Mouse (Mus musculus): ENCODE measurements around the gene Aplp1. TPM values are rescaled to one million over a fixed set of nuclear protein-coding genes. Genes with fewer than 3 reads are reported as not detected.

Aplp1 gene
- polyA plus RNA-seq, 1 experiment = 0.29 TPM

DNA sequence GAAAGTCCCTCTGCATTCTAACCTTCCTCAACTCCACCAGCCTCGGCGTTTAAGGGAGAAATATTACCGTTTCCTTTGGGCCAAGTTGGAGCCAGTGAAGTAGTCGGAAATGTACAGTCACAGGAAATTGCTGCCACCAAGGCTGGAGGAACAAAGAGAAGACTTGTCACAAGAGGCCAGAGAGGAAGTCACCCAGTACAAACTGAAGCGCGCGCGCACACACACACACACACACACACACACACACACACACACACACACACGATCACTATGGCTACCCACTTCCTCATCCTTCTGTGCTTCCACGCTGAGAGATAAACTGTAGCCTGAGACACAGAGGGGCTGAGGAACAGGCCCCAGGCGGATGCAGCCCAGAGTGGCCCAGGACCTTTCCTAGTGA lies 51.0 kb downstream of the Aplp1 start:
- H3K4me3 ChIP-seq (ENCODE audit: insufficient read depth, poor library complexity, severe bottlenecking) = no peak overlapping the region
- peaks cover 11% of the 10 kb centered on the region for H3K27me3 ChIP-seq (ENCODE audit: control insufficient read depth, insufficient read depth, insufficient read length)
- no peak overlapping the region for H3ac ChIP-seq (ENCODE audit: control insufficient read depth, insufficient read length, low read depth)
- no peaks in the 10 kb centered on the region for H3K79me2 ChIP-seq (ENCODE audit: control insufficient read depth, insufficient read depth)
- H3K79me3 ChIP-seq (ENCODE audit: low read depth) = no peaks in the 10 kb centered on the region
- no peak for TF ChIP-seq CTCF (IDR thresholded peaks at IDR 0.05; ENCODE audit: control insufficient read depth, insufficient read depth, insufficient read length)
- TF ChIP-seq CEBPB (IDR thresholded peaks at IDR 0.05; ENCODE audit: low read depth) = no peak
- TF ChIP-seq MYOG (IDR thresholded peaks at IDR 0.05; ENCODE audit: control insufficient read depth, extremely low read depth, insufficient read length) = no peak
- no peak for TF ChIP-seq FOSL1 (IDR thresholded peaks at IDR 0.05; ENCODE audit: insufficient read depth, low read length, poor library complexity, severe bottlenecking)
- TF ChIP-seq MAX (IDR thresholded peaks at IDR 0.05) = no peak
- no peak for TF ChIP-seq USF1 (IDR thresholded peaks at IDR 0.05; ENCODE audit: low read depth)
- no peak for TF ChIP-seq MYOD1 (IDR thresholded peaks at IDR 0.05; ENCODE audit: control insufficient read depth, insufficient read length, low read depth)
- H3K36me3 ChIP-seq (ENCODE audit: control insufficient read depth, insufficient read depth) = no peaks in the 10 kb centered on the region

DNA sequence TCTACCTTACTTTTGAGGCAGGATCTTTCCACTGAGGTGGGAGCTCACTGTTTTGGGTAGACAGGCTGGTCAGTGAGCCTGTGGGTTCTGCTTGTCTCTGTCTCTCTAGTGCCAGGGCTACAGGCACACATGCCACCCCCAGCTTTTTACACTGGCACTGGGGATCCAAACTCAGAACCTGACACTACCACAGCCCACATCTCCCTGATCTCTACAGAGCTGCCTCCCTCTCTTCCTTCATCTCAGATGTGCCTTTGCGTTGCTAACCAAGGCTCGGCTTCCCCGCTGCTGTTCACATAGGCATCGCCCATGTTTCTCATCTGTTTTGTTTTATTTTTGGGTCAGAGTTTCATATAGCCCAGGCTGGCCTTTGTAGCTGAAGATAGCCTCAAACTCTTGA lies 51.7 kb downstream of the Aplp1 start:
- TF ChIP-seq MAX (IDR thresholded peaks at IDR 0.05) (no peak), CEBPB (IDR thresholded peaks at IDR 0.05; ENCODE audit: low read depth) (no peak), MYOD1 (IDR thresholded peaks at IDR 0.05; ENCODE audit: control insufficient read depth, insufficient read length, low read depth) (no peak), MYOG (IDR thresholded peaks at IDR 0.05; ENCODE audit: control insufficient read depth, extremely low read depth, insufficient read length) (no peak), CTCF (IDR thresholded peaks at IDR 0.05; ENCODE audit: control insufficient read depth, insufficient read depth, insufficient read length) (no peak), USF1 (IDR thresholded peaks at IDR 0.05; ENCODE audit: low read depth) (no peak), FOSL1 (IDR thresholded peaks at IDR 0.05; ENCODE audit: insufficient read depth, low read length, poor library complexity, severe bottlenecking) (no peak)
- H3K27me3 ChIP-seq (ENCODE audit: control insufficient read depth, insufficient read depth, insufficient read length) = peaks cover 11% of the 10 kb centered on the region
- H3K79me3 ChIP-seq (ENCODE audit: low read depth) = no peaks in the 10 kb centered on the region

DNA sequence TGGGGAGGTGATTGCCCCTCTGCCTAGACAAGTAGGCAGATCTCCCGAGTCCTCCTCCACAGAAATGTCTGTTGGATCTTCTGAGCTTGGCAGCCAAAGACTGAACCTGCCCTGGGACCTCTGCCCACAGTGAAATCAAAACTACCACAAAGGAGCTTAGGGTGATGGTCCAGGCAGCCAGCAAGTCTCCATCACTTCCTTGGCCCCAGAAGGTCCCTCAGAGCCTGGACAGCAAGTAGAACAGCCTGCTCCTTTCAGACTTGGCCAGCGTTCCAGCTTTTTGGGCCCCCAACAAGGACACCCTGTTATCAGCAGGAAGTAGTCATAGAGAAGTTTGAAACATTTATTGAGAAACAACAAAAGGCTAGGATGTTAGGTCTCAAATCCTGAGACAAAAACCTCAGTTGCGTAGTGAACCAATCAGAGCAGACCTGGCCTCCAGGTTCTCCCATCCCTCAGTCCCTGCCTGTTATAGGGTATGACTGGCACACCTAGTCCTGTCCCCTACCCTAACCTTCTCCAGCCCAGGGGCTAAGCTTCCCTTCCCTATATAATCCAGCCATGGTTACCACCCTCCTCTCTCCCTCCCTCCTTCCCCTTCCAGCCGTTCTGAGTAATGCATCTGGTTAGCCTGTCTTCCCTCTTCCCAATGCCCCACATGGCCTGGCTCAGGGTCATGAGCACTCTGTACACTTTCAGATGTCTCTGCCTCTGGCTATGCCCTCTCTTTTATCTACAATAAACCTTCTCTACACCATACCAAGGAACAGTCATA lies 52.4 kb downstream of the Aplp1 start:
- H3K4me3 ChIP-seq (ENCODE audit: insufficient read depth, poor library complexity, severe bottlenecking) = no peak overlapping the region
- H3K79me3 ChIP-seq (ENCODE audit: low read depth) = no peaks in the 10 kb centered on the region
- no peaks in the 10 kb centered on the region for H3K79me2 ChIP-seq (ENCODE audit: control insufficient read depth, insufficient read depth)
- peaks cover 11% of the 10 kb centered on the region for H3K27me3 ChIP-seq (ENCODE audit: control insufficient read depth, insufficient read depth, insufficient read length)
- H3ac ChIP-seq (ENCODE audit: control insufficient read depth, insufficient read length, low read depth) = no peak overlapping the region
- TF ChIP-seq MYOG (IDR thresholded peaks at IDR 0.05; ENCODE audit: control insufficient read depth, extremely low read depth, insufficient read length) (no peak), CEBPB (IDR thresholded peaks at IDR 0.05; ENCODE audit: low read depth) (no peak), FOSL1 (IDR thresholded peaks at IDR 0.05; ENCODE audit: insufficient read depth, low read length, poor library complexity, severe bottlenecking) (no peak), CTCF (IDR thresholded peaks at IDR 0.05; ENCODE audit: control insufficient read depth, insufficient read depth, insufficient read length) (no peak), MYOD1 (IDR thresholded peaks at IDR 0.05; ENCODE audit: control insufficient read depth, insufficient read length, low read depth) (no peak), USF1 (IDR thresholded peaks at IDR 0.05; ENCODE audit: low read depth) (no peak), MAX (IDR thresholded peaks at IDR 0.05) (no peak)
- no peaks in the 10 kb centered on the region for H3K36me3 ChIP-seq (ENCODE audit: control insufficient read depth, insufficient read depth)

More for the DNA sequence above, 51.7 kb downstream of the Aplp1 start:
- no peak overlapping the region for H3K4me3 ChIP-seq (ENCODE audit: insufficient read depth, poor library complexity, severe bottlenecking)
- no peak overlapping the region for H3ac ChIP-seq (ENCODE audit: control insufficient read depth, insufficient read length, low read depth)
- H3K36me3 ChIP-seq (ENCODE audit: control insufficient read depth, insufficient read depth) = no peaks in the 10 kb centered on the region
- no peaks in the 10 kb centered on the region for H3K79me2 ChIP-seq (ENCODE audit: control insufficient read depth, insufficient read depth)

Other genes starting within 250 kb of the Aplp1 start
- 588 TPM for gene Capns1, start 246.7 kb downstream of the Aplp1 start, polyA plus RNA-seq (2012; fragmentation: generic; extraction: Trizol)
- gene Polr2i, start 213.6 kb downstream of the Aplp1 start, polyA plus RNA-seq (2012; fragmentation: generic; extraction: Trizol) = 175 TPM
- 180 TPM for gene Tbcb, start 213.3 kb downstream of the Aplp1 start, polyA plus RNA-seq (2012; fragmentation: generic; extraction: Trizol)
- gene Ovol3, start 209.8 kb downstream of the Aplp1 start, polyA plus RNA-seq (2012; fragmentation: generic; extraction: Trizol) = not detected
- 0.07 TPM for gene Thap8, start 165.4 kb downstream of the Aplp1 start, polyA plus RNA-seq (2012; fragmentation: generic; extraction: Trizol)
- gene Wdr62, start 165.1 kb downstream of the Aplp1 start, polyA plus RNA-seq (2012; fragmentation: generic; extraction: Trizol) = 12.8 TPM
- gene Clip3, start 153.8 kb downstream of the Aplp1 start, polyA plus RNA-seq (2012; fragmentation: generic; extraction: Trizol) = 40.6 TPM
- gene Alkbh6, start 136.8 kb downstream of the Aplp1 start, polyA plus RNA-seq (2012; fragmentation: generic; extraction: Trizol) = 28.7 TPM
- 0.20 TPM for gene Syne4, start 130.7 kb downstream of the Aplp1 start, polyA plus RNA-seq (2012; fragmentation: generic; extraction: Trizol)
- gene E130208F15Rik, start 123.8 kb downstream of the Aplp1 start, polyA plus RNA-seq (2012; fragmentation: generic; extraction: Trizol) = 0.81 TPM
- 9.9 TPM for gene Sdhaf1, start 121.6 kb downstream of the Aplp1 start, polyA plus RNA-seq (2012; fragmentation: generic; extraction: Trizol)
- gene Lrfn3, start 82.8 kb downstream of the Aplp1 start, polyA plus RNA-seq (2012; fragmentation: generic; extraction: Trizol) = 0.20 TPM
- not detected for gene Tyrobp, start 31.8 kb downstream of the Aplp1 start, polyA plus RNA-seq (2012; fragmentation: generic; extraction: Trizol)
- not detected for gene Hcst, start 25.7 kb downstream of the Aplp1 start, polyA plus RNA-seq (2012; fragmentation: generic; extraction: Trizol)
- 0.04 TPM for gene Nfkbid, start 23.8 kb downstream of the Aplp1 start, polyA plus RNA-seq (2012; fragmentation: generic; extraction: Trizol)
- gene Kirrel2, start 12.2 kb upstream of the Aplp1 start, polyA plus RNA-seq (2012; fragmentation: generic; extraction: Trizol) = not detected
- 0.60 TPM for gene Nphs1, start 12.8 kb upstream of the Aplp1 start, polyA plus RNA-seq (2012; fragmentation: generic; extraction: Trizol)
- 0.02 TPM for gene Prodh2, start 48.1 kb upstream of the Aplp1 start, polyA plus RNA-seq (2012; fragmentation: generic; extraction: Trizol)
- gene Arhgap33, start 89.5 kb upstream of the Aplp1 start, polyA plus RNA-seq (2012; fragmentation: generic; extraction: Trizol) = 2.4 TPM
- 66.8 TPM for gene Hspb6, start 106.6 kb upstream of the Aplp1 start, polyA plus RNA-seq (2012; fragmentation: generic; extraction: Trizol)
- 8.7 TPM for gene Proser3, start 106.8 kb upstream of the Aplp1 start, polyA plus RNA-seq (2012; fragmentation: generic; extraction: Trizol)
- gene Lin37, start 114.3 kb upstream of the Aplp1 start, polyA plus RNA-seq (2012; fragmentation: generic; extraction: Trizol) = 38.4 TPM
- 63.6 TPM for gene U2af1l4, start 117.8 kb upstream of the Aplp1 start, polyA plus RNA-seq (2012; fragmentation: generic; extraction: Trizol)
- gene Gm49396, start 117.8 kb upstream of the Aplp1 start, polyA plus RNA-seq (2012; fragmentation: generic; extraction: Trizol) = 0.73 TPM
- 173 TPM for gene Psenen, start 118.1 kb upstream of the Aplp1 start, polyA plus RNA-seq (2012; fragmentation: generic; extraction: Trizol)
- 0.56 TPM for gene Igflr1, start 119.9 kb upstream of the Aplp1 start, polyA plus RNA-seq (2012; fragmentation: generic; extraction: Trizol)
- gene Kmt2b, start 143.2 kb upstream of the Aplp1 start, polyA plus RNA-seq (2012; fragmentation: generic; extraction: Trizol) = 14.4 TPM
- gene Zbtb32, start 153.4 kb upstream of the Aplp1 start, polyA plus RNA-seq (2012; fragmentation: generic; extraction: Trizol) = 0.05 TPM
- gene Upk1a, start 167.3 kb upstream of the Aplp1 start, polyA plus RNA-seq (2012; fragmentation: generic; extraction: Trizol) = 0.53 TPM
- 795 TPM for gene Cox6b1, start 180.6 kb upstream of the Aplp1 start, polyA plus RNA-seq (2012; fragmentation: generic; extraction: Trizol)
- not detected for gene Etv2, start 190.3 kb upstream of the Aplp1 start, polyA plus RNA-seq (2012; fragmentation: generic; extraction: Trizol)
- gene Rbm42, start 204.8 kb upstream of the Aplp1 start, polyA plus RNA-seq (2012; fragmentation: generic; extraction: Trizol) = 110 TPM
- 25.9 TPM for gene Haus5, start 219.5 kb upstream of the Aplp1 start, polyA plus RNA-seq (2012; fragmentation: generic; extraction: Trizol)
- not detected for gene Pmis2, start 226.1 kb upstream of the Aplp1 start, polyA plus RNA-seq (2012; fragmentation: generic; extraction: Trizol)

All from C2C12 (cell line).